Mouse (Mus musculus) monocyte, adult 5-6 weeks (primary cell): Measurements from ENCODE around the gene Tpcn1. TPM values are rescaled to one million over a fixed set of nuclear protein-coding genes. Genes with fewer than 3 reads are reported as not detected.

Experiments
- ATAC-seq: fragments of 153-309, 156-312 bp; replicated peaks from 2 replicates; pipeline ENCODE4 v1.8.0; 2017; ENCODE audit warnings: mild to moderate bottlenecking; ENCODE audit not compliant: low TSS enrichment, insufficient number of reproducible peaks, severe bottlenecking, poor library complexity, low FRiP score
- total RNA-seq: library from RNA; stranded (forward); fragments of 200-1000, 200-491, 200-594 nt; gene quantifications from 3 replicates; pipeline ENCODE4 v1.2.3, GENCODE M21; 2017

Gene Tpcn1
- total RNA-seq, 1 experiment from 2014 or later = 8.8 TPM

GRCm38 (mm10) chr5:120527296-120527964 lies 61.0 kb downstream of the Tpcn1 start:
- peak; percentile 54; the same call in 1 of the 2 replicates for ATAC-seq

DNA sequence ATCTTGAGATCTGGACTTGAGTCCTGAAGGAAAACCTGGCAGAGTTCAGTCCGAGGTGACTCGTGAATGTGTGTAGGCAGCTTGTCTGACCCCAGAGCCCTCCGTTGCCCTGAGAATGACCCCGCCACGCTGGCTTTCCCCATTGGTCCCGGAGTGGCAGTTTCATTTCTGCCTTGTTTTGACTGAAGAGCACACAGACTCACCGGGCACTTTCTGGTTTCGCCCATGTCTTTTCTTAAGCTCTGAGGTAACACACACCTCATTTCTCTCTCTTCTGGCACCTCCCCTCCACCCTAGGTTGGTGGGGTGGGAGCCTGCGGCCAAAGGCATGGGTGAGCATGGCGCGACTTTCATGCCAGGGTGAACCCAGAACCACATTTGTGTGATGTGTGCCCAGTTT lies 62.2 kb downstream of the Tpcn1 start:
- 0 out of 2 replicates have a peak, but pooled peaks have one; percentile 28 for ATAC-seq

- no peak for ATAC-seq
Observed at GRCm38 (mm10) chr5:120525737-120526136, 62.7 kb downstream of the Tpcn1 start.

- no peak for ATAC-seq
Observed at GRCm38 (mm10) chr5:120524736-120525135, 63.7 kb downstream of the Tpcn1 start.

- no peak for ATAC-seq
Observed at GRCm38 (mm10) chr5:120522649-120523048, 65.8 kb downstream of the Tpcn1 start.

DNA sequence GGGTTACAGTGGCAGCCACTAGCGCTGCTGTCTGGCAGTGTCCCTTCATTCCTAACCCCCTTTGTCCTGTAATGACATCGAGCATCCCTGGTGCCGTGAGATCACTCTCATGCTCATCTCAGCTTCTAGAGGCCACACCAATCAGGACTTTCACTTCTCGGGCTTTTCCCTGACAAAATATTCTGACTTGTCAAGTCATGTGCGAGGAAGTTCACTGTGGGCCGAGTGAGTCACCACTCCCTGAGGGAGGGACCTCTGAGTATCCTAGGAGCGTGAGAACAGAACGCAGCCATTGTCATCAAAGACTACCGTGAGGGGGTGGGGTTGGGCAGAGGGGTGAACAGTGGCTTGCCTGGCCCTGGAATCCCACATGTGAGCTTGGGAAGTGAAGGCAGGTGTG lies 70.9 kb downstream of the Tpcn1 start:
- peak; percentile 57 for ATAC-seq

- peak; percentile 16 for ATAC-seq
Observed at GRCm38 (mm10) chr5:120516221-120516984, 72.1 kb downstream of the Tpcn1 start.

GRCm38 (mm10) chr5:120515451-120515850 lies 73.0 kb downstream of the Tpcn1 start:
- ATAC-seq = no peak

GRCm38 (mm10) chr5:120514754-120515153 lies 73.7 kb downstream of the Tpcn1 start:
- ATAC-seq = no peak

- peak; percentile 16 for ATAC-seq
Observed at GRCm38 (mm10) chr5:120514031-120514677, 74.3 kb downstream of the Tpcn1 start.

DNA sequence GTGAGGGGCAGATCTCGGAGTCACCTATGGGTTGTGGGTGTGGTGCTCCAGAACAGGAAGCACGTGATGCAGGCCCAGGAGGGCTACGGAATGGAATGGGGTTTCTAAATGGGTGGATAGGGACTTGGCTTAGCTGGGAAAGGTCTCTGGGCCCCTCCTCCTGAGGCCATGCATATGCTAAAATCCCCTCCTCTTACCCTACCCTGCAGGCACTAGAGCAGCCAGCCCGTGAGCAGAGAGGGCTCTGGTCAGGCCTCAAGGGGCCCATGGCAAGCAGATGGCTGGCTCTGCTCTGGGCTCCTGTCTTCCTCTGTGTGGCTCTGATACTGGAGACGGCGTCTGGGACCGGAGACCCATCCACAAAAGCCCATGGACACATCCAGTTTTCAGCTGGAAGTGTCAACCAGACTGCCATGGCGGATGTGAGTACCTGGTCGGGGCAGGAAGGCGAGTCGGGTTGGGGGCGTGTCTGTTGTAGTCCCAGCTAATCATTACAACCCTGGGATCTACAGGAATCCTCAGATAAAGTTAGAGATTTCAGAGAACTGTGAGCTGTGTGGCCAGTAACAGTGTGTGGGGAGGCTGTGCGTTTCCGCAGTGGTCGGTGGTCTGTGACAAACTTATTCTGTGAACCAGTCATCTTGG lies 75.4 kb downstream of the Tpcn1 start:
- no peak for ATAC-seq

DNA sequence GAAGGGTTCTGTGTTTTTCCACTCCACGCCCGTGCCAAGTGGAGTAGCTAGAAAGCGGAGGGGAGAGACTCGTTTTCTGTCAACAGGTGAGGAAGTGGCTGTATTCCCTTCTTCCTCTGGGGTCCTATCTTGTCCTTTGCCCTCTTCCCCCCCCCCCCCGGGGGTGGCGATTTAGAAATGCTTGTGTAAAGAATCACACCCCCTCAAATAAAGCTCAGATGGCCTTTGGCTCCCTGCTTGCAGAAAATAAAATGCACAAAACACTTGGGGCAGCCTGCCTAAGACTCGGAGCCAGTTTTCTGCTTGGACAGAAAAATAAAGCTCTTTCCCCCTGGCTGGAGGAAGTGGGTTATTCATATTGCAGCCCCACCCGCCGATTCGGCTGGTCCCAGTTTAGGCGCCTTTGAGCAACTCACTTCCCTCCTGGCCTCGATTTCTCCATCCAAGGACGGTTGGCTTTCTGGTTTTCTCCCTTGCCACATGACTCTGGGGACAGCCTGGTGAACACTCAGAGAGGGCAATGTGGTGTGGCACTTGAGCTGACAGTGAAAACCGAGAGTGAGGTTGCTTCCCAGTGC lies 76.7 kb downstream of the Tpcn1 start:
- ATAC-seq = peak; percentile 51

DNA sequence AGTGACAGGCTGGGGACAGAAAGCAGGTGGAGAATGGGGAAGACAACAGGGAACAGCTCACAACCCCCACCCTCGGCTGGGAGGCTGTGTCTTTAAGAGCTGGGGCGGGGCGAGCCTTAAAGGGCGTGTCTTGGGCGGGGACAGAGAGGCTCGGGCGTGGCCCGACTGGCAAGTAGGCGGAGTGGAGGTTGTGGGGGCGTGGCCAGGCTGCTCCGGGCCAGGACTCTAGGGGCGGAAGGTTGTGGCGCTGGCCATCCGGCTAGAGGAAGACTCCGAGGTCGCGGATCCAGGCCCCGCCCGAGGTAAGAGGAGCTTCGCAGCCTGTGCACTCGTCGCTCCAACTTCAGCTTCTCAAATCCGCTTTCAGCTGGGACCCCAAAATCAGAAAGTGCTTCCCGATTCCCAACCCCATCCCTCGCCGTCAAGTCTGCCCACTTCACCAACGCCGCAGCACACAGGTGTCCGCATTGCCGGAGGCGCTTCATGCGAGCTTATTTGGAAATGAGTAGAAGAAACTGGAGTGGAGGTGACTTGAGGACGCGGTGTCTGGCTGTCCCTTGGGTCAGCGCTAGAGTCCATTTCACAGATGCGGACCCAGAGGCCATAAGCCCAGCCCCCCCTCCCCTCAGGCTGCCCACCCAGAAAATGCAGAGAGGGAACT lies 77.4 kb downstream of the Tpcn1 start, which contains the start of gene Slc8b1:
Slc8b1 (plus strand) TSS at position 187 of the 661 bp plus-strand sequence.
- peak; percentile 74 for ATAC-seq

- ATAC-seq = no peak
Observed at GRCm38 (mm10) chr5:120507311-120507710, 81.2 kb downstream of the Tpcn1 start.

DNA sequence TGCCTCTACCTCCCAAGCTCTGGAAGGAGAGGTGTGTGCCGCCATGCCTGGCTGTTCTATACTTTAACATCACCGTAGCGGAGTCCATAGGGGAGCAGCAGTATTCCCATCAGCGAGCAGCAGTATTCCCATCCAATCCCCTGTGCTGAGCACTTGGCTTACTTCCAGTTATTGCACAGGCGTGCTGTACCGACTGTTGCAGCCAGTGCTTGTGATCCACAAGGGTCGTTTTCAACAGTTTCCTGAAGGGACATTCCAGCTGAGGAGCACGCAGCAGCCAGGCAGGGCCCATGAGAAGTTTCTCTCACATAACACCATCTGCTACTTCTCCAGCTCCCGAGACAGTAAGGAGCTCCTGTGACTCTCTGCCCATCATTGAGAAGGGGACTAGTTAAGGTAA lies 82.0 kb downstream of the Tpcn1 start:
- ATAC-seq = no peak

DNA sequence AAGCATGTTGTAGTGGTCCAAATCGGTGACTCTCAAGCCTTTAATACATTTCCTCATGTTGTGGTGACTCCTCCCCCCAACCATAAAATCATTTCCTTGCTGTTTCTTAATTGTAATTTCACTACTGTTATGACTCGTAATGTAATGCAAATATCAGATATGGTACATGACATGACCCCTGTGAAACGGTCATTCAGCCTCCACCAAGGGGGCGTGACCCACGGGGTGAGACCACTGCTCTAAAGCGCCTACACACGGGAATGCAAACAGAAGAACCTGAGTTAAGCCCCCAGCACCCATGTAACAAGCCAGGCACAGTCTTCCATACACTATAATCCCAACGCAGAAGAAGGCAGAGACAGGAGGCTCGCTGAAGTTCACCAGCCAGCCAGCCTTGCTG lies 82.7 kb downstream of the Tpcn1 start:
- ATAC-seq = no peak

DNA sequence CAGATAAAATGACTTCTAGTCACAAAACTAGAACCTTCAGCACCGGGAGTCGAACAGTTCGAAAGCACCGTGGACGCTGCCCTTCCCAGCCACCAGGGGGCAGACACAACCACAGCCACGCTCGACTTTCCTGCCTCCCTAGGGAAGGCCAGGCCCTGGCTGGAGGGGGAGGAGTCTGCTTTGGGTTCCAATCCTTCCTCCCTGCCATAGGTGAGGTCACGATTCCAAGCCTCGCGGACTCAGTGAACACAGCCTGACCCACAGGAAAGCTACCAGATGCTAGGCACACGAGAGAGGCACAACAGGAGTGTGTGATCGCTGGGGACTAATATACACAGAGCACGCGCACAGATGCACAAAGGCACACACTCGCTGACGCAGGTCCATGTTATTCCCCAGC lies 83.1 kb downstream of the Tpcn1 start:
- ATAC-seq = peak; percentile 77

DNA sequence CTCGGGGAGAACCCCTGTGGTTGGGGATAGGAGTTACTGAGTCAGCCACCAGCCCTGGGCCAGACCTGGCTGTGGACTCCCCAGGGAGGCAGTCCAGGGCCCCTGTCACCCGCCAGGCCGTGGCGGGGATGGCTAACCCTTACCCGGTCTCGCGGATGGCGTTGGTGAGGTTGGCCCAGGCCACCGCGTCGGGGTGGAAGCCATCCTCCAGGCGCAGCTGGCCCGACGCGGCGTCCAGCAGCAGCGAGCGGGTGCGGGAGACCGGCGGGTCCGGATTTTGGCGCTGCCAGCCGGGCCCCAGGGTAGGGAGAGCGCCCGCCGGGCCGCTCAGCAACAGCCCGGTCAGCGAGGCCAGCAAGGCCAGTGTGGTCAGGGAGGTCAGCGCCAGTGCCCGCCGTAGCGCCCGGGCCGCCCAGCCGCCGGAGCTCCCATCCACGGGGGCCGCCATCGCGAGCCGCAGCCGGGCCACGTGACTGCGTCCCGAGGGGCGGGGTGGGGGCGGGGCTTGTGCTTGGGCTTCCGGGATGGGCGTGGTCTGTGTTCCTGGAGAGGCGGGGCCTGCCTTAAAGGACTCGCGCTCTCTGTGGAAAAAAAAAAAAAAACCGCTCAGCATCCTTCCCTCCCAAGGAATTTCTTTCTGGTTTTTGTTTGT lies 85.2 kb downstream of the Tpcn1 start, which contains the start of gene Plbd2:
Plbd2 (minus strand) TSS at position 482 of the 652 bp plus-strand sequence.
- ATAC-seq = peak; percentile 38; the same call in 1 of the 2 replicates
